8 mouse cellular contexts compared by ENCODE assay signal in genomic region chr11:112010848-112011247, GRCm38 (mm10).
A peak's percentile ranks its signal among the peaks of the same experiment; 100 is the strongest.
DNase-seq lines count a peak whose midpoint lies in the region; ATAC-seq and TF ChIP-seq lines count a peak whose summit lies in the region.
"Not testable (repeated sequence)": the region's sequence is repeated elsewhere in the genome, so short reads cannot be mapped to it uniquely, and the experiment has no call there.

No protein-coding gene starts in this region.

- H3K4me2 ChIP-seq in embryonic facial prominence, embryonic 12.5 days (replicated peaks); forebrain, embryonic 14.5 days (ENCODE audit: low read length); heart, postnatal 0 days (ENCODE audit: low read depth, low read length); intestine, embryonic 14.5 days (ENCODE audit: low read length); limb, embryonic 12.5 days; lung, embryonic 15.5 days; midbrain, postnatal 0 days (ENCODE audit: low read depth, low read length, poor library complexity, severe bottlenecking); stomach, postnatal 0 days (replicated peaks; ENCODE audit: low read depth): not testable (repeated sequence)

- not testable (repeated sequence) for H3K9me3 ChIP-seq in embryonic facial prominence, embryonic 12.5 days; forebrain, embryonic 14.5 days (replicated peaks; ENCODE audit: control insufficient read depth, low read length); heart, postnatal 0 days (replicated peaks; ENCODE audit: control insufficient read depth, low read length); intestine, embryonic 14.5 days (ENCODE audit: control insufficient read depth, low read length); limb, embryonic 12.5 days; lung, embryonic 15.5 days; midbrain, postnatal 0 days (ENCODE audit: low read length); stomach, postnatal 0 days (ENCODE audit: control insufficient read depth, low read length)

- TF ChIP-seq CTCF in heart, postnatal 0 days (IDR thresholded peaks at IDR 0.05; ENCODE audit: low read depth); midbrain, postnatal 0 days (IDR thresholded peaks at IDR 0.05); stomach, postnatal 0 days (IDR thresholded peaks at IDR 0.05; ENCODE audit: low read depth): not testable (repeated sequence)

- H3K4me3 ChIP-seq in embryonic facial prominence, embryonic 12.5 days; forebrain, embryonic 14.5 days (ENCODE audit: low read depth, low read length); heart, postnatal 0 days (ENCODE audit: low read depth, low read length); intestine, embryonic 14.5 days (ENCODE audit: low read depth, low read length); limb, embryonic 12.5 days (replicated peaks); lung, embryonic 15.5 days; midbrain, postnatal 0 days (ENCODE audit: low read depth, low read length); stomach, postnatal 0 days (ENCODE audit: low read depth, low read length): not testable (repeated sequence)

- not testable (repeated sequence) for DNase-seq in forebrain, embryonic 14.5 days (ENCODE audit: low spot score); heart, postnatal 0 days (ENCODE audit: low spot score); intestine, embryonic 14.5 days (ENCODE audit: low spot score); midbrain, postnatal 0 days (ENCODE audit: low spot score); stomach, postnatal 0 days (ENCODE audit: low spot score)

- H3K4me1 ChIP-seq in embryonic facial prominence, embryonic 12.5 days; forebrain, embryonic 14.5 days (ENCODE audit: control insufficient read depth, insufficient read depth, low read length); heart, postnatal 0 days (ENCODE audit: control insufficient read depth, insufficient read depth); intestine, embryonic 14.5 days (replicated peaks; ENCODE audit: control insufficient read depth, insufficient read depth, low read length); limb, embryonic 12.5 days (replicated peaks); lung, embryonic 15.5 days; midbrain, postnatal 0 days (ENCODE audit: insufficient read depth, low read length); stomach, postnatal 0 days (replicated peaks; ENCODE audit: control insufficient read depth, insufficient read depth): not testable (repeated sequence)

- not testable (repeated sequence) for H3K27ac ChIP-seq in embryonic facial prominence, embryonic 12.5 days; forebrain, embryonic 14.5 days (ENCODE audit: low read depth, low read length); heart, postnatal 0 days (ENCODE audit: low read depth); intestine, embryonic 14.5 days (ENCODE audit: low read depth); limb, embryonic 12.5 days; lung, embryonic 15.5 days; midbrain, postnatal 0 days (ENCODE audit: low read depth, low read length); stomach, postnatal 0 days (replicated peaks)

- not testable (repeated sequence) for H3K9ac ChIP-seq in embryonic facial prominence, embryonic 12.5 days; forebrain, embryonic 14.5 days (ENCODE audit: low read length); heart, postnatal 0 days (replicated peaks; ENCODE audit: low read depth, low read length); intestine, embryonic 14.5 days (ENCODE audit: low read length); limb, embryonic 12.5 days (replicated peaks); lung, embryonic 15.5 days; midbrain, postnatal 0 days (replicated peaks; ENCODE audit: low read length, poor library complexity, severe bottlenecking); stomach, postnatal 0 days (ENCODE audit: low read length)

- not testable (repeated sequence) for H3K27me3 ChIP-seq in embryonic facial prominence, embryonic 12.5 days; forebrain, embryonic 14.5 days (replicated peaks; ENCODE audit: control insufficient read depth, insufficient read depth, low read length); heart, postnatal 0 days (ENCODE audit: control insufficient read depth, insufficient read depth, low read length); intestine, embryonic 14.5 days (replicated peaks; ENCODE audit: control insufficient read depth, insufficient read depth, low read length); limb, embryonic 12.5 days; lung, embryonic 15.5 days; midbrain, postnatal 0 days (ENCODE audit: insufficient read depth, low read length); stomach, postnatal 0 days (ENCODE audit: control insufficient read depth, insufficient read depth, low read length)

- ATAC-seq in embryonic facial prominence, embryonic 12.5 days (ENCODE audit: insufficient number of reproducible peaks, insufficient read depth, low FRiP score, low TSS enrichment), result peak; percentile 88
- peak; percentile 82 for ATAC-seq in forebrain, embryonic 14.5 days
- peak; percentile 69 for ATAC-seq in heart, postnatal 0 days (ENCODE audit: insufficient read depth, low read depth)
- ATAC-seq in intestine, embryonic 14.5 days (replicated peaks; ENCODE audit: low FRiP score, low TSS enrichment, low read depth), result peak; percentile 84; the same call in 1 of the 2 replicates
- ATAC-seq in limb, embryonic 12.5 days (ENCODE audit: insufficient number of reproducible peaks, insufficient read depth, low FRiP score, low TSS enrichment, low read depth), result 0 out of 2 replicates have a peak, but pooled peaks have one; percentile 71
- ATAC-seq in lung, embryonic 15.5 days (ENCODE audit: borderline replicate concordance, extremely low read depth, low FRiP score, low TSS enrichment), result 0 out of 2 replicates have a peak, but pooled peaks have one; percentile 59
- peak; percentile 86; the same call in 1 of the 2 replicates for ATAC-seq in midbrain, postnatal 0 days (ENCODE audit: low FRiP score)
- peak; percentile 72; the same call in 1 of the 2 replicates for ATAC-seq in stomach, postnatal 0 days (ENCODE audit: low FRiP score, low TSS enrichment)

- not testable (repeated sequence) for H3K36me3 ChIP-seq in embryonic facial prominence, embryonic 12.5 days; forebrain, embryonic 14.5 days (ENCODE audit: control insufficient read depth, insufficient read depth, low read length); heart, postnatal 0 days (replicated peaks; ENCODE audit: control insufficient read depth, insufficient read depth, low read length); intestine, embryonic 14.5 days (ENCODE audit: control insufficient read depth, insufficient read depth, low read length); limb, embryonic 12.5 days; lung, embryonic 15.5 days; midbrain, postnatal 0 days (ENCODE audit: insufficient read depth, low read length); stomach, postnatal 0 days (ENCODE audit: control insufficient read depth, insufficient read depth, low read length)

- TF ChIP-seq EP300 in heart, postnatal 0 days (IDR thresholded peaks at IDR 0.05; ENCODE audit: low read depth); stomach, postnatal 0 days (optimal IDR thresholded peaks at IDR 0.05): not testable (repeated sequence)

- 91% methylated on average over 2 of the region's 2 CpGs for WGBS in embryonic facial prominence, embryonic 12.5 days
- no CpG with 5 or more reads among the region's 2 CpGs for WGBS in forebrain, embryonic 14.5 days
- WGBS in heart, postnatal 0 days, result no CpG with 5 or more reads among the region's 2 CpGs
- WGBS in intestine, embryonic 14.5 days, result 60% methylated on average over 1 of the region's 2 CpGs
- 64% methylated on average over 1 of the region's 2 CpGs for WGBS in limb, embryonic 12.5 days
- 88% methylated on average over 1 of the region's 2 CpGs for WGBS in lung, embryonic 15.5 days
- WGBS in midbrain, postnatal 0 days, result no CpG with 5 or more reads among the region's 2 CpGs
- no CpG with 5 or more reads among the region's 2 CpGs for WGBS in stomach, postnatal 0 days
